Mouse (Mus musculus): Measurements from ENCODE around the gene Src.

The Src gene

DNA sequence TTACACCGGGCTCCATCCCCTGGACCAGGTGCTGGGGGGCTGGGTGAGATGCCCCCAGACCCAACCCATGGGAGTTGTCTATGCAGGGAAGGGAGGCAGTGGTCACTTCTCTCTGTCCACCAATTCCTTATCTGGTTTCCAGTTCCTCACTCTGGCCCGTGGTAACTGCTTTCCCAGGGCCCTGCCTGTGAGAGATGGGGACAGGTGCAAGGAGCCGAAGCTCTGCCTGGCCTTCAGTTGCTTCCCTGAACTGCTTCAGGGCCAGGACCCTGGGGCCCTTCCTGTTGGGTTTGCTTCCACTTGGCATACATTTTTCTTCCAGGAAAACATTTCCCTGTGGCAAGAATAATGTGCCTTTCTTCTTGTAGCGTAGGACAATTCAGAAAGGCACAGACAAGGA, 54.2 kb downstream of the Src start:
- ChIA-PET POLR2A (interaction anchor here in 1 of 4 experiments (1.7 to 4.0 kb wide), 2 partner anchors 14 to 31 kb away, joined by 7 to 15 read pairs; no protein-coding TSS in a partner anchor), CTCF (interaction anchor here (0.6 to 3.5 kb wide), 5 partner anchors 14 to 353 kb away, joined by 3 to 14 read pairs (median 5); no protein-coding TSS in a partner anchor)

DNA sequence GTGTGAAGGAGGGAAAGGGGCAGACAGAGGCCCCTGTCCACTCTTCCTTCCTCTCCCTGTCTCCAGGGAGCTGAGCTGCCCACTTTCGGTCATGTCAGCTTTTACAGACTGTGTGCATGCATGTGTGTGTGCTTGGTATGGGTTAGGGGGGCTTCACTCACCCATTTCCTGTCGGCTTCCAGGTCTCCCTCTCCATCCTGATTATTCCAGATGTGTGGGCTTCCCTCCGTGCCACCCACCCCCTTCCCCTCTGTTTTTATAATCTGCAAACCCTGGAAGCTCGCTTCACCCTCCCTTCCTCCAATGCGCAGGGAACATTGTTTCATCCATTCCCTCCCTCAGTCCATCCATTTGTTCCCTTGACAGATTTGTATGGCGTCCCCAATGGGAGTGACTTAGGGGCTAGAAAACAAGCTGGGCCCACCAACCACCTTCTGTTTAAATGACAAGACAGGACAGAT, 56.1 kb downstream of the Src start:
- POLR2A ChIA-PET, result interaction anchor here in 3 of 4 experiments (0.6 to 4.0 kb wide), 7 partner anchors 9 to 94 kb away, joined by 3 to 15 read pairs (median 6); no protein-coding TSS in a partner anchor
- CTCF ChIA-PET, result interaction anchor here in 1 of 4 experiments (1.4 to 2.5 kb wide), 2 partner anchors 14 to 16 kb away, joined by 3 to 12 read pairs; no protein-coding TSS in a partner anchor

DNA sequence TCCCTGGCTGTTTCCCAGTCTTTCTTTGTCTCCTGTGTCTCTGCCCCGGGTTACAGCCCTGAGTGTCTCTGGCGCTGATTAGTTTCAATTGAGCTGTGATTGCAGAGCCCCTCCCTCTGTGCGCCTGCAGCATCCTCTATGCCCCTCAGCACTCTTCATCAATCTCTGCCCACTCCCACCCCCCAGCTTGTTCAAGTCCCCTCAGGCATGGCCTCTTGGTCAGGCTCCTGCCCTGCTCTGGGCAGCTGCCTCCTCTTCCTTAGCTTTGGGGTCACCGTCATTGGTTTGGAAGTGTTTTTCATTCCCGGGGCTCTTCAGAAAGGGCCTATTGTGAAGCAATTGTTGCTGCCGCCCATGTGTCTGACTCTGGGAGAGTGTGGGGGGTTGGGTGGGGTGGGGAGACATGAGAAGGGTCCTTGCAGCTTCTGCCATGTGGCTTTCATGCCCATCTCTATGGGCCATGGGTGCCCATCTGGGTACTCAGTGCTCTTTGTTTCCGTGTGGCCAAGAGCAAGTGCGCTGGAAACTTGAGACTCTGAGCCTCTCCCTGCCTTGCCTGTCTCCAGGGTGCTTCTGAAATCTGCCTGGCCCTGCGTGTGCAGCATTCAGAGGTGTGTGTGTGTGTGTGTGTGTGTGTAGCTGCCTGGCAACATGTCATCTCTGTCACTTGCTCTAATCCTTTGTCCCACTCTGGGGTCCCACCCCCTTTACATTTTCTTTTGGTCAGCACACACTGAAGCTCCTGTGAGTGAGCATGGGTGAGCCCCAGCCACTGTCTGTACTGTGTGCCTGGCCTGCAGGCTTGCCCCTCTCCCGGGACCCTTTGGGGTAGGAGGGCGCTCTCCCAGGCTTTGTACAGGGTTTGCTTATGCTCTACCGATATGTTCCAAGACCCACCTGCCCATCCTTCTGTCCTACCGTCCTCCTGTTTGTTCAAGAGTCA, 57.5 kb downstream of the Src start:
- ChIA-PET CTCF (interaction anchor here (0.6 to 2.5 kb wide), 6 partner anchors 17 to 359 kb away, joined by 3 to 12 read pairs (median 5); no protein-coding TSS in a partner anchor), POLR2A (interaction anchor here (0.6 to 4.0 kb wide), 20 partner anchors 8 to 853 kb away, joined by 3 to 15 read pairs (median 3); no protein-coding TSS in a partner anchor)

DNA sequence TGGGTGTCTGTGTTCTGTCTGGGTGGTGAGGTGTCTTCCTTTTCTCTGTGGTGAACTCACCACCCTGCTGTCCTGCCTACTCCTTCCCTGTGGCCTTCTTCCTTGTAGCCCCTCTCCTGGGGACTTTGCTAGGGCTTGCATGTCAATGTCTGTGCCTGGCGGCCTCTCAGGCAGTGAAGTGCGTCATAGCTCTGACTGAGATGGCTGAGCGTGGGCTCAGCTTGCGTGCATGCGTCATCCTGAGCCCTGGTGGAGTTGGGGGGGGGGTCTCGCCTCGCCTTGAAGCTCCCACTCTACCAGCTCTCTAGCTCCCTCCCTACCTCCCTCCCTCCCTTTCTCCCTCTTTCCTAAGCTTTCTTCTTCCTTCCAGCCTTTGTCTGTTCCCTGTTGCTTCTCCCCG, 60.4 kb downstream of the Src start:
- POLR2A ChIA-PET, result interaction anchor here in 3 of 4 experiments (0.5 to 2.4 kb wide), 10 partner anchors 10 to 201 kb away, joined by 3 to 7 read pairs (median 3); no protein-coding TSS in a partner anchor
- CTCF ChIA-PET, result interaction anchor here in 3 of 4 experiments (0.5 to 3.4 kb wide), 4 partner anchors 11 to 89 kb away, joined by 3 to 19 read pairs (median 5); no protein-coding TSS in a partner anchor

DNA sequence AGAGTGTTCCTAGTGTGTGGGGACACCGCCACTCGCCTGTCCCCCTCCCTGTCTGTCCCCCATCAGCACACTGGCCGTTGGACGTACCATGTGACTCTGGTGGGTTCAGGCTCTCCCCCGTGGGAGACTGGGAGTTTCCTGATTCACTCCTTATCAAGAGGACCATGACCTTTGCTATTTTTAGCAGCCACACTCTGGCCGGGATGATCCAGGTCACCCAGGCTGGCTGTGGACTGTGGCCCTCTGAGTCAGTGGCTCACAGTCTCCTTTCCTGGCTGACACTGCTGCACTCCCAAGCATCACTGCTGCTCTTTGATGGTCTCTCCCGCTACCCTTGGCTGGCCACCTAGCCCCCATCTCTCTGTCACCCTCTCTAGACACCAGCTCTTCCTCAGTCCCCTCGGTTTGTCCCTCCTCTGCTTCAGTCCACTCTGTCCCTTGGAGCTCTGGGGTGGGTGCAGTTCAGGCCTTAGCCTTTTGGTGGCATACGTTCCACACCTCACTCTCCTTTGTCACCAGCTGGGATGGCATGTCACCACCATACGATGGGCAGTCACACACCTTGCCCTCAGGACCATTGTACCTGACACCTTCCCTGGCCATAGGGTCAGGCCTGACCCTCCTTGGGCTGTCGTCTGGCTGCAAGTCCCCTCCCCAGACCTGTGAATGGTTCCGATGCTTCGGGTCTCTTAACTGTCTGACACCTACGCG, 61.8 kb downstream of the Src start:
- ChIA-PET POLR2A (interaction anchor here in 2 of 4 experiments (1.0 to 1.7 kb wide), 5 partner anchors 14 to 90 kb away, joined by 3 to 6 read pairs (median 3); partner anchors contain the start of gene Src (in 1 of the 2)), CTCF (interaction anchor here in 3 of 4 experiments (0.7 to 3.4 kb wide), 10 partner anchors 9 to 868 kb away, joined by 3 to 19 read pairs (median 4); partner anchors contain the start of gene Blcap (in 1 of the 3))

DNA sequence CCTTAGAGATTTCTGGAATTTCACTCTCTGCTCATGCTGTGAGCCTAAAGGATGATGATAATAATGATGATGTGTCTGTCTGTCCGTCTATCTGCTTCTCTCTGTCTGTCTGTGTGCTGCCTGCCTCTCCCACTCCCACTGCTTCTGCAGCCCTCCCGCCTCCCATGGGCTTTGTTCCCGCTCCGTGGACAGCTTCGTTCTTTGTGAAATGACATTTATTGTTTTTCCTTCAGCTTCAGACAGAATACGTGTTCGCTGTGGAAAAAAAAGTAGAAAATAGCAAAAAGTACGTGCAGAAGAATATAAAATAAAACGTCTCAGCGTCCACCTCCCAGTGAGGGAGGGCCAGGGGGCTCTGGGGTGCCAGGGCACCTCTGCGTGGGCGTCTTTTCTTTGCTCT, 64.5 kb downstream of the Src start:
- ChIA-PET CTCF (interaction anchor here in 1 of 4 experiments (0.6 kb wide), 1 partner anchor 17 kb away, joined by 4 read pairs; no protein-coding TSS in a partner anchor), POLR2A (interaction anchor here in 2 of 4 experiments (0.7 to 1.3 kb wide), 7 partner anchors 8 to 187 kb away, joined by 3 to 7 read pairs (median 3); no protein-coding TSS in a partner anchor)

DNA sequence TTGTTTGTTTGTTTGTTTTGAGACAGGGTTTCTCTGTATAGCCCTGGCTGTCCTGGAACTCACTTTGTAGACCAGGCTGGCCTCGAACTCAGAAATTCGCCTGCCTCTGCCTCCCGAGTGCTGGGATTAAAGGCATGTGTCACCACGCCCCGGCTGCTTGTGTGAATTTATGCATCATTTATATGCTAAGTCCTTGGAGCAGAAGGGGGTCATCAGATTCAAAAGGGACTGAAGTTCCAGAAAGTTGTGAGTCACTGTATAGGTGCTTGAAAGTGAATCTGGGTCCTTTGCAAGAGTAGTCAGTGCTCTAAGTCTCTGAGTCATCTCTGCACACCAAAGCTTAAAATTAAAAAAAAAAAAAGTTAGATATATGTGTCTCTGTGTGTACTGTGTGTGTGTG, 68.3 kb downstream of the Src start:
- CTCF ChIA-PET, result interaction anchor here in 1 of 4 experiments (1.3 kb wide), 1 partner anchor 19 kb away, joined by 4 read pairs; no protein-coding TSS in a partner anchor
- POLR2A ChIA-PET, result interaction anchor here in 3 of 4 experiments (0.6 to 2.1 kb wide), 6 partner anchors 11 to 94 kb away, joined by 3 to 9 read pairs (median 3); no protein-coding TSS in a partner anchor

DNA sequence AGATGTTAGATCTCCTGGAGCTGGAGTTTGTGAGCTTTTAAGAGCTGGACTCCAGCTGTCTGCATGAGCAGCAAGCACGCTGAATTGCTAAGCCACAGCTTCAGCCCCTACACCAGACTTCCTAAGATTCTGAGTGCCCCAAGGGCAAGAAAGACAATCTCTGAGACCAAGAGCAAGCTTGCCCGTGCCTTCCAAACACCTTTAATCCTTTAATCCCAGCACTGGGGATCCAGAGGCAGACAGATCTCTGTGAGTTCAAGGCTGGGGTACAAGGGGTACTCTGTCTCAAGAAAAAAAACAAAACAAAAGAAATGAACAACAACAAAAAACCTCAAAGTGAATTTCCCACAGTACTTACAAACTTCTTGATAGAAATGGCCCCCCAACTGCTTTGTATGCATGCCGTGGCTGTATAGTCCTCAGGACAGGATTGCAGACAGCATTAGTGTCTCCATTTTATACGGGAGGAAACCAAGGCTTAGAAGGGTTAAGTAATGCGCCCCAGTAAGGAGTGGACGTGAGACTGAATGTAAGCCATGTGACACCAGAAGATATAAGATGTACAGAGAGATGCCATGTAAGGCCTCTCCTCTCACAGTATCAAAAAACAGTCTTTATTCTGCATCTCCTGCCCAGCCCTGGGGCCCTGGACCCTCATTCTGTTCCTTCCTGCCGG, 68.9 kb downstream of the Src start:
- CTCF ChIA-PET, result interaction anchor here in 1 of 4 experiments (0.7 kb wide), 1 partner anchor 112 kb away, joined by 3 read pairs; no protein-coding TSS in a partner anchor
- POLR2A ChIA-PET, result interaction anchor here in 3 of 4 experiments (0.6 to 2.1 kb wide), 6 partner anchors 12 to 95 kb away, joined by 3 to 9 read pairs (median 3); no protein-coding TSS in a partner anchor

DNA sequence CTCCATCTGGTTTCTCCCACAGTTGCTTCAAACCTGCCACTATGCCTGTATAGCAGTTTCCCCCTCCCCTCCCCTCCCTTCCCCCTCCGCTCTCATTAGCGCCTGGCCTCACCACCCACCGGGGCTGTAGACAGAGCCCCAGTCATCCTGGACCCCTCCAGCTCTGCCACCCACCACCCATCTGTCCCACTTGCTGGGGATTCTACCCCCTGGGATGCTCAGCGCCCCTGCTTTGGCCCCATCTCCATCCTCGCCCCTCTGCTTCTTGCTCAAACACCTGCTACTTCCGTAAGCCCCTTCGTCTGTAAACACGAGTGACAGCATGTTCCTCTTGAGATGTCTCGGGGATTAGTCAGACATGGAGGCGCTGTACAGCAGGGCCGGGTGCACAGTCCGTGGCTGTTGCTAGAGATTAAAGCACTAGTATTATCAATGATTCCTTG, 69.5 kb downstream of the Src start:
- ChIA-PET POLR2A (interaction anchor here in 2 of 4 experiments (0.9 to 2.1 kb wide), 3 partner anchors 9 to 20 kb away, joined by 3 to 9 read pairs (median 3); no protein-coding TSS in a partner anchor), CTCF (interaction anchor here in 1 of 4 experiments (0.7 kb wide), 1 partner anchor 113 kb away, joined by 3 read pairs; no protein-coding TSS in a partner anchor)

DNA sequence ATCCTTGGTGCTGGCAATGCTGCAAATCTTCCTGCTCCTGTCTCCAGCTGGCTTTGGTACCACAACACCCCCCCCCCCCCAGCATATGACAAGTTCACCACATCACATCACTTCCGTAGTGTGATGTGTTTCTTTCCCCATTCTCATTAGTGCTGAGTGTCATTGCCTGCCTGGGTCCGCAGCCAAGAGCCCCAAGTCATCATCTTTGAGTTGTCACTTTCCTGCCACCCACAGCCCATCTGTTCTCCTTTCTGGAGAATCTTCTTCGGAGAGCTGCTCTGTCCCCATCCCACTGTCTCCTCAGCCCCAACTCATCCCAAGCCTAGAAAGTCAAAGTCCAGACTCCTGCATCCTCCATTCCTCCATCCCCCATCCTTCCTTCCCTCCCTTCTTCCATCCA, 75.0 kb downstream of the Src start:
- ChIA-PET POLR2A (no interaction called here), CTCF (interaction anchor here in 1 of 4 experiments (0.7 kb wide), 1 partner anchor 171 kb away, joined by 3 read pairs; no protein-coding TSS in a partner anchor)

DNA sequence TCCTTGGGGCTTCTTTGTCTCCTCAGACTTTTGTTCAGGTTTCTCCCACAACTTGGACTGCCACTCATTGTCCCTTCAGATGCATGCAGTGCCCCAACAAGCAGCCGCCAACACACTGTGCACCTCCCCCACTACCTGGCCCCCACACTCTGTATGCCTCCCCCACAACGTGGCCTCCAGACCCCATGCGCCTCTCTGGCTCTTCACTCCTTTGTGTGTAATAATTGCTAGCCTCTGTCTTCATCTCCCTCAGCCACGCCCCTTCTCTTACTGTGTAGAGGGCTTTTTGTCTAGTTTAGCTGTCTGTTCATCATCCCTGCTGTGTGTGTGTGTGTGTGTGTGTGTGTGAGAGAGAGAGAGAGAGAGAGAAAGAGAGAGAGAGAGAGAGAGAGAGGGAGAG, 80.3 kb downstream of the Src start:
- ChIA-PET POLR2A (no interaction called here), CTCF (no interaction called here)

DNA sequence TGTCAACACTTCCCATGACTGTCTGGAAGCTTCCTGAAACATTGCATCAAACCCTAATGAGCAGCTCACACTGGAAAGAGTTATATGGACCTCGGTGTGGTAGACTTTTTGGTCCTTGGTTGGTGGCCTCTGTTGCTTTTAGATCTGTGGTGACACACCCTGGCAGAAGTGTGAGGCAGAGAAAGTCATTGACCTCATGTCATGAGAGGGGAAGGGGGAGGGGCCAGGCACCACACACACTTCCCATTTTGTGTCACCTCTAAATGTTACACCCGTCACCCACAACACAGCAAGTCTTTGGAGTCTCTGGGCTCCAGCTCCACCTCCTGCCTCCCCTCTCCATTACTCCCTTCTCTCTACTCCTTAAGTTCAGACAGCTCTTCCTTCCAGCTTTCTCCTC, 82.1 kb downstream of the Src start:
- ChIA-PET POLR2A (interaction anchor here in 1 of 4 experiments (1.2 kb wide), 1 partner anchor 10 kb away, joined by 4 read pairs; no protein-coding TSS in a partner anchor), CTCF (interaction anchor here in 1 of 4 experiments (0.6 kb wide), 1 partner anchor 17 kb away, joined by 4 read pairs; no protein-coding TSS in a partner anchor)

DNA sequence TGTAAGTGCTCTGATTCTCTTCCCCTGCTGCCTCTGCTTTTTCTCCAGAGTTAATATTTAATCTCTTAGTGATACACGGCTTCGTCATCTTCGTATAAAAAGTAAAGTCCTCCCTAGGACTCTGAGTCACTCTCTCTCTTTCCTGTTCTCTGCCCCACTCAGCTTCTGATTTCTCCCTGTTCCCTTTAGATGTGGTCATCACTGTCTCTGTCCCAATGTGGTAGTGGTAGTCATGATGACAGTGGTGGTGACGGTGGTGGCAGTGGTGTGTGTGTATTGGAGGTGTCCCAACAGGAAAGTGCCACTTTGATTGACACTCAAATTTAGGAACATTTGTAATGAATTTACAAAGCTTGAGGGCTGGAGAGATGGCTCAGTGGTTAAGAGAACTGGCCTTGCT, 83.1 kb downstream of the Src start:
- ChIA-PET POLR2A (interaction anchor here in 1 of 4 experiments (1.2 kb wide), 1 partner anchor 54 kb away, joined by 4 read pairs; no protein-coding TSS in a partner anchor), CTCF (no interaction called here)

DNA sequence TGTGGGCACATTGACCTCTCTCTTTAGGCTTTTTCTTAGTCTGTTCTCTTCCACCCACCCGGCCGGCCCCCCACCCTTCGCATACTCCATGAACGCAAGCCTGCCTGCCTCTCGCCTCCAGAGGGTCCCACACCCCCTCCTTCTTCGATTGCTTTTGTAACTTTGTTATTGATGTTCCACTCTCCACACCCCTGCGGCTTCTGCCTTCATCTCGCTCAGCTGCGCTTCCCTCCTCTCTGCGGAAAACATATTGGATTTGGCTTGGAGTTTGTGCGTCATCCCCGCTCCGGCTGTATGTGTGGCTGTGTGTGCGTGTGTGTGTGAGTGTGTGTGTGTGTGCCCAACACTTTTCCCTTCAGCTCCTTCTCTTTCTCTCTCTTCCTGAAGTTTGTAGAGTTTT, 88.5 kb downstream of the Src start:
- ChIA-PET POLR2A (interaction anchor here (0.6 to 1.7 kb wide), 6 partner anchors 40 to 685 kb away, joined by 3 to 6 read pairs (median 3); no protein-coding TSS in a partner anchor), CTCF (interaction anchor here in 2 of 4 experiments (0.5 to 0.6 kb wide), 2 partner anchors 31 to 171 kb away, joined by 4 to 6 read pairs; no protein-coding TSS in a partner anchor)

DNA sequence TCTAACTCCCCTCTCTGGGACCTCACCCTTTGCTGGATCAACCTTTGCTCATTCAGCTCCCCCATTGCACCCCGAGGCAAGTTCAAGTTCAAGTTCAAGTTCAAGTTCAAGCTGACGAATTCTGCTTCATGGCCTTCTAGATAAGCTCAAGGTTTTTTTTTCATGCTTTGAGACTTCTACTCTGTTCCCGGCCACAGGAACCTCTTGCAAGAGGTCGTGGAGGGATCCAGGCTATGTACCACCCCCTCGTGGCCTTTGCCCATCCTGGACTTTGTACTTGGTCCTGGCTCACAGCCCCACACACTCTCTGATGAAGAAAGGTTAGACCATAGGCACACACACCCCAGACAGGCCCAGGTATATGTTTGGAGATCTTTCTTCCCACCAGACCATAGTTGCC, 90.9 kb downstream of the Src start:
- CTCF ChIA-PET, result interaction anchor here in 1 of 4 experiments (1.2 to 1.4 kb wide), 2 partner anchors 57 to 181 kb away, joined by 3 read pairs; no protein-coding TSS in a partner anchor

DNA sequence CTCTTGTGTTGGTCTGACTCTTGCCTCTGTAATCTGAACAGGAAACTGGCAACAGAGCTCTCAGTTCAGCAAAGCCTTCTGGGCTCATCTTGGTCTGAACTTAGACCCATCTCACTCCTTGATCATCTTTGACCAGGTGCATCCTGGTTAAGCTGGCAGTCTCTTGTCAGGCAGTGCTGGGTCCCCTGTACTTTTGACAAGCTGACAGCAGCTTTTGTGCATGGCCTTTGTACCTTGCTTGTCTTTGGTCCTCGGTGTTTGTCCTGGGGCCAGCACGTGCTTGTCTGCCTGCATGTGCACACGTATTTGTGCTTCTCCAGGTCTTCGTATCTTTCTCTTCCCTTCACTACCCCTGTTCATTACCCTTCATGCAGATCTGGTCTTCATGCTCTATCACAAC, 91.8 kb downstream of the Src start:
- ChIA-PET POLR2A (no interaction called here), CTCF (interaction anchor here in 2 of 4 experiments (0.6 to 1.4 kb wide), 4 partner anchors 56 to 182 kb away, joined by 3 read pairs; no protein-coding TSS in a partner anchor)

More for the DNA sequence above, 90.9 kb downstream of the Src start:
- POLR2A ChIA-PET, result no interaction called here

DNA sequence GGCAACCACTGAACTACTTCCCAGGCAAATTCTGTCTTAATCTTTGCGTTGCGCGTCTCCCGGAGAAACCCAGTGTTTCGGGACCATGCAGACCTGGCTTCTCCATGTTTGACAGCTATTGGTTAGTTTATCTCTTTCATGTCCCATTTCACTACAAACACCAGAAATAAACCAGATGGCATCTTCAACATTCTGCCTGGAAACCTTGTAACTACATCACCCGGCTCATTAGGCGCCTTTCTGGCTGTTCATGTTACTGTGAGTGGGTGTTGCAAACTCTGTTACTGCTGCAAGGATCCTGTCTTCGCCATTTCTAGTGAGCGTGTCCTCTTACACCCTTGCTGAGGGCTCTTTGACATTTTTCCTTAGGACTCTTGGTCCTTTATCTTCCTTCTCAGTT, 94.6 kb downstream of the Src start:
- POLR2A ChIA-PET, result interaction anchor here in 1 of 4 experiments (0.6 to 1.3 kb wide), 2 partner anchors 53 to 194 kb away, joined by 3 read pairs; no protein-coding TSS in a partner anchor
- CTCF ChIA-PET, result no interaction called here

Measured in embryonic stem cell, embryonic (primary cell).